Mouse (Mus musculus): ENCODE measurements around the gene Ddi1.

DNA sequence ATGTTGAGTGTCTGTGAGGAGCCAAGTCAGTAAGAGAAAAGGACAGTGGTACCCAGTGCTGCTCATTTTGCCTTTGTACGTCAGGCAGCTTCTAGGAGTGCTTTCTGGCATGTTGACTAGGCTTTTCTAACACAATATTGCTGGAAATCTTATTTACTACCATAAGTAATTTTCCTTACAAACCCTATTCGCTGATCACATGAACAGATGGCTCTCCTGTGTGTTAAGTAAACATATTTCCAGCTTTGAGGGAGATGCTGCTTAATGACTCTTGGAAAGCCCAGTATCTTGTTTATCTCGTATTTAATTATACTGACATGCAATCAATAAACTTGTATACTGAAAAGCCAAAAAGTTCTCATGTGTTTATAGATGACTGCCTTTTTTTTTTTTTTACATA, 32.4 kb upstream of the Ddi1 start:
- no peak for TF ChIP-seq CTCF (IDR thresholded peaks at IDR 0.05; ENCODE audit: insufficient read depth, low read depth, low read length)
- no peak for TF ChIP-seq POLR2A (IDR thresholded peaks at IDR 0.05; ENCODE audit: insufficient read depth, low read depth, low read length)

Measured in olfactory bulb, adult 2 months (tissue).